Mouse (Mus musculus): ENCODE data around the gene Efcab12. TPM values are rescaled to one million over a fixed set of nuclear protein-coding genes. Genes with fewer than 3 reads are reported as not detected.
"Not testable (repeated sequence)": the region's sequence is repeated elsewhere in the genome, so short reads cannot be mapped to it uniquely, and the experiment has no call there.

Efcab12 gene
- polyA plus RNA-seq, 1 experiment: not detected

- peak overlapping the region; percentile 70 for H3K4me3 ChIP-seq (replicated peaks)
- H3K36me3 ChIP-seq (replicated peaks; ENCODE audit: low read length): peaks cover 74% of the 10 kb centered on the region
- no peaks in the 10 kb centered on the region for H3K9me3 ChIP-seq
- H3K4me1 ChIP-seq: peaks cover 44% of the 10 kb centered on the region
- no peaks in the 10 kb centered on the region for H3K27me3 ChIP-seq (replicated peaks)
- TF ChIP-seq FLI1 (IDR thresholded peaks at IDR 0.05; ENCODE audit: low read length) (no peak), GATA1 (IDR thresholded peaks at IDR 0.05; ENCODE audit: borderline replicate concordance, low read length) (no peak)
Measured at GRCm38 (mm10) chr6:115846640-115847411, 8.6 kb upstream of the Efcab12 start.

- Histone ChIP-seq H3K4me1 (peaks cover 31% of the 10 kb centered on the region), H3K9me3 (no peaks in the 10 kb centered on the region), H3K27me3 (replicated peaks) (no peaks in the 10 kb centered on the region), H3K4me3 (replicated peaks) (no peak overlapping the region), H3K36me3 (replicated peaks; ENCODE audit: low read length) (peaks cover 74% of the 10 kb centered on the region)
- no peak for TF ChIP-seq FLI1 (IDR thresholded peaks at IDR 0.05; ENCODE audit: low read length)
- no peak for TF ChIP-seq GATA1 (IDR thresholded peaks at IDR 0.05; ENCODE audit: borderline replicate concordance, low read length)
Measured at GRCm38 (mm10) chr6:115845006-115845405, 6.8 kb upstream of the Efcab12 start.

GRCm38 (mm10) chr6:115838745-115839144, 533 bp upstream of the Efcab12 start:
- H3K4me1 ChIP-seq: peaks cover 33% of the 10 kb centered on the region
- TF ChIP-seq FLI1 (IDR thresholded peaks at IDR 0.05; ENCODE audit: low read length) (no peak), GATA1 (IDR thresholded peaks at IDR 0.05; ENCODE audit: borderline replicate concordance, low read length) (no peak)
- H3K27me3 ChIP-seq (replicated peaks): no peaks in the 10 kb centered on the region
- no peaks in the 10 kb centered on the region for H3K9me3 ChIP-seq
- H3K4me3 ChIP-seq (replicated peaks): no peak overlapping the region
- H3K36me3 ChIP-seq (replicated peaks; ENCODE audit: low read length): peaks cover 37% of the 10 kb centered on the region

GRCm38 (mm10) chr6:115833861-115834260, 4.4 kb downstream of the Efcab12 start:
- peaks cover 54% of the 10 kb centered on the region for H3K4me1 ChIP-seq
- TF ChIP-seq GATA1 (IDR thresholded peaks at IDR 0.05; ENCODE audit: borderline replicate concordance, low read length) (no peak), FLI1 (IDR thresholded peaks at IDR 0.05; ENCODE audit: low read length) (no peak)
- no peak overlapping the region for H3K4me3 ChIP-seq (replicated peaks)
- H3K9me3 ChIP-seq: no peaks in the 10 kb centered on the region
- H3K27me3 ChIP-seq (replicated peaks): no peaks in the 10 kb centered on the region
- H3K36me3 ChIP-seq (replicated peaks; ENCODE audit: low read length): no peaks in the 10 kb centered on the region

- Histone ChIP-seq H3K9me3 (no peaks in the 10 kb centered on the region), H3K4me1 (peaks cover 50% of the 10 kb centered on the region), H3K27me3 (replicated peaks) (no peaks in the 10 kb centered on the region), H3K4me3 (replicated peaks) (no peak overlapping the region), H3K36me3 (replicated peaks; ENCODE audit: low read length) (no peaks in the 10 kb centered on the region)
- TF ChIP-seq FLI1 (IDR thresholded peaks at IDR 0.05; ENCODE audit: low read length): no peak
- no peak for TF ChIP-seq GATA1 (IDR thresholded peaks at IDR 0.05; ENCODE audit: borderline replicate concordance, low read length)
Measured at GRCm38 (mm10) chr6:115832152-115832850, 5.9 kb downstream of the Efcab12 start.

GRCm38 (mm10) chr6:115830779-115831601, 7.2 kb downstream of the Efcab12 start:
- H3K4me1 ChIP-seq: peaks cover 37% of the 10 kb centered on the region
- H3K36me3 ChIP-seq (replicated peaks; ENCODE audit: low read length): no peaks in the 10 kb centered on the region
- no peaks in the 10 kb centered on the region for H3K9me3 ChIP-seq
- H3K4me3 ChIP-seq (replicated peaks): no peak overlapping the region
- no peaks in the 10 kb centered on the region for H3K27me3 ChIP-seq (replicated peaks)
- TF ChIP-seq GATA1 (IDR thresholded peaks at IDR 0.05; ENCODE audit: borderline replicate concordance, low read length) (no peak), FLI1 (IDR thresholded peaks at IDR 0.05; ENCODE audit: low read length) (no peak)

GRCm38 (mm10) chr6:115823850-115824464, 14.3 kb downstream of the Efcab12 start:
- not testable (repeated sequence) for H3K36me3 ChIP-seq (replicated peaks; ENCODE audit: low read length); H3K27me3 ChIP-seq (replicated peaks); H3K9me3 ChIP-seq
- peaks cover 34% of the 10 kb centered on the region for H3K4me1 ChIP-seq
- peak overlapping the region; percentile 83 for H3K4me3 ChIP-seq (replicated peaks)

GRCm38 (mm10) chr6:115821216-115821993, 16.8 kb downstream of the Efcab12 start:
- H3K4me1 ChIP-seq: peaks cover 54% of the 10 kb centered on the region

GRCm38 (mm10) chr6:115818129-115818528, 20.1 kb downstream of the Efcab12 start:
- H3K9me3 ChIP-seq: no peaks in the 10 kb centered on the region
- no peak for TF ChIP-seq FLI1 (IDR thresholded peaks at IDR 0.05; ENCODE audit: low read length)
- TF ChIP-seq GATA1 (IDR thresholded peaks at IDR 0.05; ENCODE audit: borderline replicate concordance, low read length): no peak
- H3K36me3 ChIP-seq (replicated peaks; ENCODE audit: low read length): peaks cover 2% of the 10 kb centered on the region

More at GRCm38 (mm10) chr6:115821216-115821993, 16.8 kb downstream of the Efcab12 start:
- no peaks in the 10 kb centered on the region for H3K27me3 ChIP-seq (replicated peaks)
- H3K36me3 ChIP-seq (replicated peaks; ENCODE audit: low read length): no peaks in the 10 kb centered on the region
- H3K9me3 ChIP-seq: no peaks in the 10 kb centered on the region
- H3K4me3 ChIP-seq (replicated peaks): no peak overlapping the region
- TF ChIP-seq FLI1 (IDR thresholded peaks at IDR 0.05; ENCODE audit: low read length): no peak
- TF ChIP-seq GATA1 (IDR thresholded peaks at IDR 0.05; ENCODE audit: borderline replicate concordance, low read length): no peak

More at GRCm38 (mm10) chr6:115818129-115818528, 20.1 kb downstream of the Efcab12 start:
- Histone ChIP-seq H3K4me1 (peaks cover 76% of the 10 kb centered on the region), H3K4me3 (replicated peaks) (no peak overlapping the region), H3K27me3 (replicated peaks) (no peaks in the 10 kb centered on the region)

Data from megakaryocyte, embryonic 14.5 days (primary cell).